Mouse (Mus musculus) heart, postnatal 0 days (tissue): Measurements from ENCODE around the gene Shf.

ENCODE experiments used
- CTCF ChIP-seq: IDR thresholded peaks from 2 replicates; pipeline ENCODE4 v1.5.1; 2016; ENCODE audit warnings: antibody characterized with exemption, control low read depth, low read depth
- EP300 ChIP-seq: IDR thresholded peaks from 2 replicates; pipeline ENCODE4 v1.6.1; 2016; ENCODE audit warnings: antibody characterized with exemption, low read depth

DNA sequence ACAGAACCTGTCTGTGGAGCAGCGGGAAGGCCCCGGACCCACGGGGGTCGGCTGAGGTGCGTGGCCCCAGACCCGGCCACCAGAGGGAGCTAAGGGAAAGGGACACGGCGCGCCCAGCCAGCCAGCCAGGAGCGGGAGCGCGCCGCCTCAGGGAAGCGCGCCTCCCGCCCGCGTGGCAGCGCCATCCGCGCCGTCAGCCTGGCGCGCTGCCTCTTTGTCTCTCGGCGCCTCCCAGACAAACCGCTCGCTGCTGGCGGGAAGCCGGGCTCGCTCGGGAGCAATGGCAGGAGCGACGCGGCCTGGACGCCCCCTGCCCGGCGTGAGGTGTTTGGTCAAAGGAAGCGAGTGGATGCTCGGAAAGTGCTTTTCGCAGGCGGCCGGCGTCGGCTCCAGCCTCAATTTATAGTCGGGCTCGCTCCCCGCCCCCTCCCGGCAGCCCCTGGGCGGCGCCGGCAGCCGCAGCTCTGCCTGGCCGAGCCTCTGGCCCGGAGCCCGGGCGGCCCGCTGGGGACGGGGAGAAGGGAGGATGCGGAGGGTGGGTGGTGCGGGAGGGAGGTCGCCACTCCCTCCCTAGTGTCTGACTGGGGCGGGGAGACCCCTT, 20.3 kb downstream of the Shf start:
- TF ChIP-seq CTCF (peak; percentile 72), EP300 (0 out of 2 replicates have a peak, but pooled peaks have one; percentile 41)
